ENCODE assay signal across 31 mouse cellular contexts in the genomic region with DNA sequence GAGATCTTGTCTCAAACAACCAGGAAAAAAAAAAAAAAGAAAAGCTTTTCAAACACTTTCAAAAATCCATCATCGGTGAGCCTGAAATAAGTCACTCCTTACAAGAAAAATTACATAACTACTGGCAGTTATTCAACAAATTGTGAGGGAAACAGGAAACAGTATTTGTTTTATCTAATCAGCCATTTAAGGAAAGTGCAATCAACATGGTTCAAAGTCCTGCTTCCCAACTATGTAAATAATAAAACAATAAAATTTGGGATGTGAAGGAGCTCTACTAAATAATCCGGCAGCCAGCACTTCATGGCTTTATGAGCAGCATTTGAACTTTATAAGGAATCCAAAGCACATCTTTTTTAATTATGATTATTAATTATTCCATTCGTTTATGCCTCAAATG. TPM values are rescaled to one million over a fixed set of nuclear protein-coding genes. Genes with fewer than 3 reads are reported as not detected.
DNase-seq lines count a peak whose midpoint lies in the region; ATAC-seq and TF ChIP-seq lines count a peak whose summit lies in the region.
"Had no signal": no experiment of that assay in that cellular context is flagged by ENCODE, and none has a peak within 500 bp of the region (broad histone marks: within the 10 kb centered on the region; RNA-seq: fewer than 3 reads in every experiment).

No protein-coding gene starts in this region.

- H3K27ac ChIP-seq in lung, embryonic 14.5 days (ENCODE audit: low read depth), result no peak overlapping the region
- no peak overlapping the region for H3K27ac ChIP-seq in intestine, embryonic 15.5 days
- no peak overlapping the region for H3K27ac ChIP-seq in intestine, embryonic 16.5 days (ENCODE audit: low read length)
- H3K27ac ChIP-seq in hindbrain, embryonic 11.5 days (ENCODE audit: low read depth, low read length), result no peak overlapping the region
- H3K27ac ChIP-seq: embryonic facial prominence, embryonic 12.5 days; embryonic facial prominence, embryonic 15.5 days; heart, adult 2 months; heart, embryonic 10.5 days; heart, embryonic 13.5 days; hindbrain, embryonic 12.5 days; hindbrain, embryonic 15.5 days had no signal

- no peaks in the 10 kb centered on the region for H3K36me3 ChIP-seq in lung, embryonic 14.5 days (ENCODE audit: insufficient read depth)
- H3K36me3 ChIP-seq in intestine, embryonic 15.5 days, result no peaks in the 10 kb centered on the region
- no peaks in the 10 kb centered on the region for H3K36me3 ChIP-seq in intestine, embryonic 16.5 days (ENCODE audit: control insufficient read depth, insufficient read depth, low read length)
- no peaks in the 10 kb centered on the region for H3K36me3 ChIP-seq in hindbrain, embryonic 11.5 days (ENCODE audit: control insufficient read depth, insufficient read depth, low read length)
- H3K36me3 ChIP-seq: embryonic facial prominence, embryonic 12.5 days; embryonic facial prominence, embryonic 15.5 days; heart, embryonic 10.5 days; heart, embryonic 13.5 days; hindbrain, embryonic 12.5 days; hindbrain, embryonic 15.5 days had no signal

- TF ChIP-seq CTCF in lung, embryonic 14.5 days (IDR thresholded peaks at IDR 0.05; ENCODE audit: low read depth), result no peak

- no peak for ATAC-seq in lung, embryonic 14.5 days (ENCODE audit: insufficient read depth)
- peak; percentile 58 for ATAC-seq in intestine, embryonic 15.5 days
- ATAC-seq in intestine, embryonic 16.5 days, result peak; percentile 68; the same call in 1 of the 2 replicates
- no peak for ATAC-seq in hindbrain, embryonic 11.5 days (ENCODE audit: low FRiP score)
- ATAC-seq: CD4-positive, CD25-positive, alpha-beta regulatory T cell, adult 4 months; forebrain, embryonic 14.5 days; forebrain, postnatal 0 days had no signal

- H3K9ac ChIP-seq in lung, embryonic 14.5 days, result no peak overlapping the region
- H3K9ac ChIP-seq in intestine, embryonic 15.5 days, result no peak overlapping the region
- no peak overlapping the region for H3K9ac ChIP-seq in intestine, embryonic 16.5 days (ENCODE audit: low read depth, low read length)
- no peak overlapping the region for H3K9ac ChIP-seq in hindbrain, embryonic 11.5 days (ENCODE audit: low read depth, low read length)
- H3K9ac ChIP-seq: embryonic facial prominence, embryonic 12.5 days; embryonic facial prominence, embryonic 15.5 days; forebrain, postnatal 0 days; heart, embryonic 13.5 days; hindbrain, embryonic 12.5 days; hindbrain, embryonic 15.5 days had no signal

- peak; percentile 40 for DNase-seq in lung, embryonic 14.5 days
- no peak for DNase-seq in lung, postnatal 36 days
- no peak for DNase-seq in gastrocnemius, postnatal 25 days
- no peak for DNase-seq in hindbrain, embryonic 11.5 days (ENCODE audit: low spot score)
- DNase-seq: adrenal gland, adult 2 months; adrenal gland, postnatal 14 days; cerebellum, adult 11 months; cerebellum, adult 2 months; cerebellum, adult 9-11 months; cerebellum, postnatal 25 days; forebrain, postnatal 0 days; gastrocnemius, postnatal 36 days; heart, adult 2 months; heart, postnatal 14 days; heart, postnatal 4 days had no signal

- no peak overlapping the region for H3K4me3 ChIP-seq in lung, embryonic 14.5 days (ENCODE audit: low read depth, low read length)
- H3K4me3 ChIP-seq in intestine, embryonic 15.5 days (replicated peaks), result no peak overlapping the region
- H3K4me3 ChIP-seq in intestine, embryonic 16.5 days (ENCODE audit: low read length), result no peak overlapping the region
- no peak overlapping the region for H3K4me3 ChIP-seq in hindbrain, embryonic 11.5 days (ENCODE audit: low read depth, low read length)
- H3K4me3 ChIP-seq: embryonic facial prominence, embryonic 12.5 days; embryonic facial prominence, embryonic 15.5 days; heart, adult 2 months; heart, embryonic 10.5 days; heart, embryonic 13.5 days; hindbrain, embryonic 12.5 days; hindbrain, embryonic 15.5 days had no signal

- H3K9me3 ChIP-seq in lung, embryonic 14.5 days (ENCODE audit: low read depth, low read length), result no peaks in the 10 kb centered on the region
- H3K9me3 ChIP-seq in intestine, embryonic 15.5 days, result no peaks in the 10 kb centered on the region
- no peaks in the 10 kb centered on the region for H3K9me3 ChIP-seq in intestine, embryonic 16.5 days (ENCODE audit: control insufficient read depth, low read length)
- no peaks in the 10 kb centered on the region for H3K9me3 ChIP-seq in hindbrain, embryonic 11.5 days (ENCODE audit: control insufficient read depth, low read length)
- H3K9me3 ChIP-seq: embryonic facial prominence, embryonic 12.5 days; embryonic facial prominence, embryonic 15.5 days; heart, embryonic 10.5 days; heart, embryonic 13.5 days; hindbrain, embryonic 12.5 days; hindbrain, embryonic 15.5 days had no signal

- 44% methylated on average over 3 of the region's 3 CpGs for WGBS in lung, embryonic 14.5 days
- 57% methylated on average over 3 of the region's 3 CpGs for WGBS in intestine, embryonic 15.5 days
- WGBS in intestine, embryonic 16.5 days, result 53% methylated on average over 3 of the region's 3 CpGs
- 90% methylated on average over 3 of the region's 3 CpGs for WGBS in hindbrain, embryonic 11.5 days

- no peaks in the 10 kb centered on the region for H3K27me3 ChIP-seq in lung, embryonic 14.5 days (ENCODE audit: insufficient read depth, low read length)
- no peaks in the 10 kb centered on the region for H3K27me3 ChIP-seq in intestine, embryonic 15.5 days (replicated peaks)
- no peaks in the 10 kb centered on the region for H3K27me3 ChIP-seq in intestine, embryonic 16.5 days (replicated peaks; ENCODE audit: control insufficient read depth, insufficient read depth, low read length)
- no peaks in the 10 kb centered on the region for H3K27me3 ChIP-seq in hindbrain, embryonic 11.5 days (ENCODE audit: control insufficient read depth, insufficient read depth, low read length)
- H3K27me3 ChIP-seq: embryonic facial prominence, embryonic 12.5 days; embryonic facial prominence, embryonic 15.5 days; heart, embryonic 13.5 days; hindbrain, embryonic 15.5 days had no signal

- H3K4me1 ChIP-seq in lung, embryonic 14.5 days (ENCODE audit: insufficient read depth), result no peaks in the 10 kb centered on the region
- no peaks in the 10 kb centered on the region for H3K4me1 ChIP-seq in intestine, embryonic 15.5 days (replicated peaks)
- H3K4me1 ChIP-seq in intestine, embryonic 16.5 days (ENCODE audit: control insufficient read depth, insufficient read depth, low read length), result peaks cover 10% of the 10 kb centered on the region; the same call in 1 of the 2 replicates
- no peaks in the 10 kb centered on the region for H3K4me1 ChIP-seq in hindbrain, embryonic 11.5 days (replicated peaks; ENCODE audit: control insufficient read depth, insufficient read depth, low read length)
- H3K4me1 ChIP-seq: embryonic facial prominence, embryonic 12.5 days; embryonic facial prominence, embryonic 15.5 days; heart, embryonic 10.5 days; heart, embryonic 13.5 days; hindbrain, embryonic 12.5 days; hindbrain, embryonic 15.5 days had no signal

- no peak overlapping the region for H3K4me2 ChIP-seq in lung, embryonic 14.5 days
- no peak overlapping the region for H3K4me2 ChIP-seq in intestine, embryonic 15.5 days (replicated peaks)
- no peak overlapping the region for H3K4me2 ChIP-seq in intestine, embryonic 16.5 days (ENCODE audit: low read depth, low read length)
- H3K4me2 ChIP-seq in hindbrain, embryonic 11.5 days (replicated peaks; ENCODE audit: low read depth, low read length), result no peak overlapping the region
- H3K4me2 ChIP-seq: embryonic facial prominence, embryonic 12.5 days; embryonic facial prominence, embryonic 15.5 days; heart, embryonic 13.5 days; hindbrain, embryonic 12.5 days; hindbrain, embryonic 15.5 days had no signal

RNA-seq across cellular contexts. Expression of a gene that starts 24.1 kb away (rescaled TPM):
- 0.18 and 0.21 TPM in 2 replicates for polyA plus RNA-seq in lung, embryonic 14.5 days (2014; fragmentation: Nextera tagmentation; extraction: Ambion mirVana)
- 8.3 and 8.9 TPM in 2 replicates for polyA plus RNA-seq in intestine, embryonic 15.5 days (2015; fragmentation: Nextera tagmentation; extraction: Ambion mirVana)
- 12.7 and 13.0 TPM in 2 replicates for polyA plus RNA-seq in intestine, embryonic 16.5 days (2015; fragmentation: Nextera tagmentation; extraction: Ambion mirVana)
- not detected for total RNA-seq in gastrocnemius, postnatal 25 days (2021)
- 0.03 TPM in 1 of 2 replicates, not detected in the other for polyA plus RNA-seq in hindbrain, embryonic 11.5 days (2014; fragmentation: Nextera tagmentation; extraction: Ambion mirVana)
- total RNA-seq: adrenal gland, postnatal 14 days; adrenal gland, postnatal 4 days; common myeloid progenitor, adult 5-6 weeks; forebrain, postnatal 0 days; gastrocnemius, adult 8-10 months; gastrocnemius, postnatal 36 days; granulocyte monocyte progenitor cell, adult 5-6 weeks; heart, adult 2 months; heart, postnatal 14 days; heart, postnatal 4 days; MEL had no signal
- polyA plus RNA-seq: adrenal gland, adult 2 months; CD4-positive, CD25-positive, alpha-beta regulatory T cell, adult 4 months; cerebellum, adult 2 months; embryonic facial prominence, embryonic 12.5 days; forebrain, embryonic 11.5 days; forebrain, embryonic 14.5 days; forebrain, postnatal 0 days; heart, adult 2 months; heart, embryonic 10.5 days; heart, embryonic 13.5 days; hindbrain, embryonic 12.5 days; hindbrain, embryonic 15.5 days had no signal

RNA-seq across cellular contexts. Expression of a gene that starts 49.7 kb away (rescaled TPM):
- polyA plus RNA-seq in lung, embryonic 14.5 days (2014; fragmentation: Nextera tagmentation; extraction: Ambion mirVana), result 223 and 228 TPM in 2 replicates
- polyA plus RNA-seq in intestine, embryonic 15.5 days (2015; fragmentation: Nextera tagmentation; extraction: Ambion mirVana), result 177 and 182 TPM in 2 replicates
- 139 and 151 TPM in 2 replicates for polyA plus RNA-seq in intestine, embryonic 16.5 days (2015; fragmentation: Nextera tagmentation; extraction: Ambion mirVana)
- total RNA-seq in gastrocnemius, postnatal 25 days (2021), result 10 to 100 TPM; 49.2 to 49.9 TPM
- polyA plus RNA-seq in hindbrain, embryonic 11.5 days (2014; fragmentation: Nextera tagmentation; extraction: Ambion mirVana), result 199 and 220 TPM in 2 replicates

Comparison
In these comparisons a context has a peak if more than half of its experiments do, and no peak if none do; other contexts are left out.
1. ATAC-seq: peak in intestine, embryonic 15.5 days (single experiment) and intestine, embryonic 16.5 days (single experiment); none in lung, embryonic 14.5 days (single experiment) and hindbrain, embryonic 11.5 days (single experiment).